Mouse (Mus musculus) cerebellum, postnatal 10 days (tissue): Measurements from ENCODE around the gene Eva1b.
"Not testable (repeated sequence)": the region's sequence is repeated elsewhere in the genome, so short reads cannot be mapped to it uniquely, and the experiment has no call there.

Experiments used
- DNase-seq, 2 experiments: peaks; one replicate each; pipeline ENCODE4 v3.0.0; 2021; ENCODE audit warnings: mixed read lengths in 2 of 2

Gene Eva1b

DNA sequence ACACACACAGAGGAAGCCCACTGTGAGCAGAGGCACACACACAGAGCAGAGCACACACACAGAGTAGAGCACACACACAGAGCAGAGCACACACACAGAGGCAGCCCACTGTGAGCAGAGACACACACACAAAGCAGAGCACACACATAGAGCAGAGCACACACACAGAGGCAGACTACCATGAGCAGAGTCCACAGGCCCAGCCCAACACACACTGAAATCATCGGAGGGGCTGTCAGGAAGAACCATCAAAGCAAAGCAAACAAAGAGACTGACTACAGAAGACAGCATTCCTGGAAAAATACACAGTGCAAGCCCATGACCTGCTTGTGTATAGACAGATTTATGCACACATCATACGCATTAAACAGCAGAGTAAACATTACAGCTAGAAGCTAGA lies 8.3 kb downstream of the Eva1b start:
- no peak for DNase-seq

- DNase-seq, result peak; percentile 45 to 51
Measured at GRCm38 (mm10) chr4:126156617-126157016, 9.1 kb downstream of the Eva1b start.

- no peak for DNase-seq
Measured at GRCm38 (mm10) chr4:126157562-126157961, 10.0 kb downstream of the Eva1b start.

DNA sequence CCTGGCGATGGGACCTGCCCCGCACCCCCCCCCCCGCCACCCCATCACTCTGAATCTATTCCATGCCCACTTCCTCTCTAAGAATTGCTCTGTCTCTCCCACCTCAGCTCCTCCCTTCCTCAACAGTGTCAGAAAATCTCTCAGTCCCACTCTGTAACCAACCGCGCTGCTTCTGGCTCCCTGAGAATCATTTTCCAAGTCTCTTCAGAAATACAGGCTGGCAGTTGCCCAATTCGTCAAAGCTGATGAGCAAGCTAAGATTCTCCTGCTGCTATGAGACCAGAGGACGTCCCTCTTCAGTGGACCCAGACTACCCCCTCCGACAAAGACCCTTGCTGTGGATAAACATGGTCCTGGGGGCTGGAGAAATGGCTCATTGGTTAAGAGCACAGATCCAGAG lies 11.9 kb downstream of the Eva1b start:
- DNase-seq, result peak; percentile 40 to 46

DNA sequence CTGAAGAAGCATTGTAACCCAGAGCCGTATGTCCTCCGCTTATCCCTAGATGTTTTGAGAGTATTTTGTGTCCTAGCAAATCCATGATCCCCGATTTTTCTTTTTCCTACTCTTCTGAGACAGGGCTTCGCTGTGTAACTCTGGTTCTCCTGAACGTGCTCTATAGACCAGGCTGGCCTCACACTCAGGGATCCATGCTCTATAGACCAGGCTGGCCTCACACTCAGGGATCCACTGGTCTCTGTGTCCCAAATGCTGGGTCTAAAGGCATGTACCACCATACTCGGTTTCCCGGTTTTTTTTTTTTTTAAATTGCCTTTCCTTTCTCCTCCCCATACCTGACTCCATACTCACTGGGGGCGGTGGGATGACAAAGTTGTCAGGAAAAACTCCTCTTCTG lies 13.4 kb downstream of the Eva1b start:
- DNase-seq, result no peak

DNA sequence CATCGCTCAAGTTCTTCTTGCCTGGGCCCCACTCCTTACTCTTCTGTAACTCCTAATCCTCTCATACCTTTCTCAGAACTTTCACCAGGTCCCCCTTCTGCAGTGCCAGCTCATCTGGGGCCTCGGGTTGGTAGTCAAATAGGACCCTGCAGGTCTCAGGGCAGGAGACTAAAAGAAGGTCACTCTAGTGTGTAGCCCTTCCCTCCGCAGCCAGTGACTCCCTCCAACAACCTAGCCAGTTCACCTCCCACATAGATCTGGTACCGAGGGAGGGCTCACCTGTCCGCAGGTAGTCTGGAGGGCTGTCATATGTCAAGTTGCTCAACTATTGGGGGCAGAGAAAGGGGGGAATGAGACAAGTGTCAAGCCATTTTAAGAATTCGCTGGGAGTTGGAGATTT lies 13.9 kb downstream of the Eva1b start:
- no peak for DNase-seq

GRCm38 (mm10) chr4:126161986-126162385 lies 14.4 kb downstream of the Eva1b start:
- peak in 1 of 2 experiments; percentile 34 for DNase-seq

DNA sequence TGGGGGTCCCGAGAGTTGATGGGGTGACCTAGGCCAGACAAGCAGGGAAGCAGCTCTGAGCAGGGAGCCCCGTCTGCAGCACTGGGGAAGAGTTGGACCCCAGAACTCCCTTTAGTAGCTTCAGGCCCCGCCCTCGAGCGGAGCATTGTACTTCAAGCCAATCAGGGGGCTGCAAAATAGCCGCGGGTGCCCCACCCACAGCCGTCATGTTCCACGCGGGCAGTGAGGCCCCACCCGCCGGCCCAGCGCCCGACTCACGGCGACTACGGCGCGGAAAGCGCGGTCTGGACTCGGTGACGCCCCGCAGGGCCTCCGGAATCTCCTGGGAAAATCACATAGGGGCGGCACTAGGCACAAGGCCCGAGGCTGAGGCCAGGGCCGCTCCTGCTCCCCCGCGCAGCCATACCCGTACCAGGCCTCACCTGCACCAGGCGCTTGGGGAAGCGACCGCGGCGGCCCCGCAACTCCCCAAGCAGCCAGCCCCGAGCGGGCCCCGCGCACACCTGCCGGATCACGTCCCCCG lies 15.1 kb downstream of the Eva1b start:
- peak; percentile 87 to 90 for DNase-seq

GRCm38 (mm10) chr4:126163067-126163659 lies 15.6 kb downstream of the Eva1b start, which contains the start of gene Sh3d21:
Sh3d21 (minus strand) TSS chr4:126163491.
- no peak for DNase-seq

DNA sequence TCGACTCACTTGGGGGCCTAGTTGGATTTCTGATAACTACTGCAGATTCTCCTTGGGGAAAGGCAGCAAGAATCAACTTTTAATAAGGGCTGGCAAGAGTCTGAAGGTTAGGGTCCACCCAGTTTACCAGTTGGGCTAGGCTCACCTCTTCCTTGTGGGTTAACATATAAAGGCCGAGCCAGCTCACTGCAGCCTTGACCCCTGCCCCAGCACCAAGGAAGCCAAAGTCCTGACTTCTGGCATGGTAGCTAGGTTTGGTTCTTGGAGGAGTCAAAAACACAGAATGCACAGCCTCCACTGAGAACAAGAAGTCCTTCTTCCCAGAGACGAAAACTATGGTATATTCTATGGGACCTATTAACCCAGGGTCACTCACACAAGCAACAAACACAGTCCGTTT lies 16.1 kb downstream of the Eva1b start:
- DNase-seq, result no peak

DNA sequence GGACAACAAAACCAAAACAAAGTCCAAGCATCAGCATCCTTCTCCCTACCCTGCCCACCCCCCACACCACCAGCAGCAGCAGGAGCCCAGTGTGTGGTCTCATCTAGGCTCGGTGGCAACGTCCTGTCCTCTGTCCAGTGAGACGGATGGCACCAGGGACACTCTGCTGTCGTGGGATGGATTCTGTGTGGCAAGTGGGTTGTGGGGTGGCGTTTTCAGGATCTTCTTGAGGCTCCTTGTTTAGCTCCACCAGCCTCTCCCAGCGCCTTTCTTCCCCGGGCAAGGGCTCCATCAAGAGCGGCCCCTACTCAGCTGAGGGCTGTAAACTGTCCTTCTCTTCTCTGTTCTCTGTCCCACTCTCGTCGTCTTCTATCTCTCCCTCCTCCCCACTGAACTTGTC lies 17.5 kb downstream of the Eva1b start:
- not testable (repeated sequence) for DNase-seq

- DNase-seq, result no peak
Measured at GRCm38 (mm10) chr4:126166084-126166483, 18.5 kb downstream of the Eva1b start.

DNA sequence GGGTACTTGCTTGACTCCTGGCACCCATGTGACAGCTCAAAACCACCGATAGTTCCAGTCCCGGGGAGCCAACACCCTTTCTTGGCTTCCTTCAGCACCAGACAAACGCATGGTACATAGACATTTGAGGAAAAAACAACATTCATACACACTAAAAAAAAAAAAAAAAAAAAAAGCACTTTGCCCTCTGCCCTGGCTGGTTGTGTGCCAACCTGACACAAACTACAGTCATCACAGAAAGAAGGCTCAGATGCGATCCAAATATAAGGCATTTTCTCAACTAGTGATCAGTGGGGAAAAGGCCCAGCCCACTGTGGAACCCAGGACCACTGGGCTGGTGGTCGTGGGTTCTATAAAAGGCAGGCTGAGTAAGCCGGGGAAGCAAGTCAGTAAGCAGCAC lies 21.3 kb downstream of the Eva1b start:
- DNase-seq, result no peak

GRCm38 (mm10) chr4:126170737-126171136 lies 23.2 kb downstream of the Eva1b start:
- DNase-seq, result not testable (repeated sequence)

DNA sequence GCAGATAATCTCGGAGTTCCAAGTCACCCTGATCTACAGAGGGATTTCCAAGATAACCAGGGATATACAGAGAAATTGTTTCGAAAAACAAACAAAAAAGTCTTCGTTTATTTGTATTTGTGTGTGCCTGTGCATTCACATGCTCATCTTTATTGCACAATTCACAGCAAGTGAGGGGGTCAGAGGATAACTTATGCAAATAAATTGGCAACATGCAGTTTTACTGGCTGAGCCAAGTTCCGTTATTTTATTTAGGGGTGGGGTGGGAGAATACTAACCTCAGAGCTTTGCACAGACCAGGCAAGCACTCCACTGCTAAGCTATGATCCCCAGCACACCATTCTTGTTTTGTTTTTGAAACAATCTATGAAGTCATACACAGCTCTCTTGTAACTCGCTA lies 26.3 kb downstream of the Eva1b start:
- DNase-seq, result no peak

- DNase-seq, result not testable (repeated sequence)
Measured at GRCm38 (mm10) chr4:126175980-126176379, 28.4 kb downstream of the Eva1b start.

DNA sequence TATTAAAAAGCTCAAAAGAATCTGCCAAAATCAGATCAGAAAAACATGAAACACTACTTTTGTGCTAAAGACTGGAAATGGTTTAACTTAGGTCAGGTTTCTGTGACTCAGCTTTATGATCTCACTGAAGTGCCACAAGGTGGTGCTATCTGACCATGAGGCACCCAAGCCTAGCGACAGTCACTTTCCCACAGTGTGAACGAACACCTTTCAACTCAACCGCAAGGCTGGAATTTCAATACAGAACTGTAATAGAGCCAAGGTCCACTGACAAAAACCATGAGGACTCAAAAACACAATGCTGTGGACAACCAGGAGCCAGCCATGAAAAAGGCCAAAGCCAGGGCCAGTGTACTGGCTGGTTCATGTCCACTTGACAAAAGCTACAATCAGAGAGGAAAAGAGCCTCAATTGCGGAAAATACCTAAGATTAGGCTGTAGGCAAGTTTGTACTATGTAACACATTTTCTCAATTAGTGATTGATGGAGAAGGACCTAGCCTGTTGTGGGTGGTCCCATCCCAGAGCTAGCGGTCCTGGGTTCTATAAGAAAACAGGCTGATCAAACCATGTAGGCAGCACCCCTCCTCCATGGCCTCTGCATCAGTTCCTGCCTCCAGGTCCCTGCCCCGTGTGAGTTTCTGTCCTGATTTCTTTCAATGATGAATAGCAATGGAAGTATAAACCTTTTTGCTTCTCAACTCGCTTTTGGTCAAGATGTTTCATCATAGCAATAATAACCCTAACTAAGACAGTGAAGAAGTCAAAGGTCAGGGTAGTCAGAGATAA lies 33.8 kb downstream of the Eva1b start:
- peak; percentile 68 to 72 for DNase-seq

DNA sequence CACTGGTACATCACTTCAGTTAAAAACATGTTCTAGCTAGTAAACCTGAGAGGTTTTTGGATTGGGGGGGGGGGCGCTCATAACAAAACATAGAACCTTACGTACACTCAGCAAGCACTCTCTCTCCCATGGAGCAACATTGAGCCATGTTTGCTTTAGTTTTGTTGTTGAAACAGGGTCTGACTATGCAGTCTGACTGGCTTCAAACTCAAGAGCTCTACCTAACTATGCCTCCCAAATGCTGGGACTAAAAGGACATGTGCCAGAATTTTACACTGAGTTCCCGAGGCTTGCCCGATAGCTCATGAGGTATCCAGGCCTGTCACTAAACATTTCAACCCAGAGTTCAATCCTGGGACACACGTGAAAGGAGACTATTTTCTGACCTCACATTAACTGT lies 35.5 kb downstream of the Eva1b start:
- DNase-seq, result no peak

DNA sequence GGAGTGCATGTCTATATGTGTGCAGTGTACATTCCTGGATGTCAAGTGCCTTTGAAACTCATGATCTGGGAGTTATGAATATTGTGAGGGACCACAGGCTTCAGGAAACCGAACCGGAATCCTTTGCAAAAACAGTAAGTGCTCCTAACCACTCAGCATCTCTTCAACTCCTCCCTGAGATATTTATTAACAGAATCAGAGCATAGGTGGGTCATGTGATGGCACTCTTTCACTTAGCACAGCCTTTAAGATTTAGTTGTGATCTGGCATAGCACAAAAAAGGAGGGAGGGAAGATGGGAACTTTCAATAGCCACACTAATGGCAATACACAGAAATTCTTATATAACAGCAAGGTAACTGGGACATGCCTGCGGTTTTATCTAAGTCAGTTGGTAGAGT lies 39.6 kb downstream of the Eva1b start:
- no peak for DNase-seq

GRCm38 (mm10) chr4:126190636-126191035 lies 43.1 kb downstream of the Eva1b start:
- no peak for DNase-seq

DNA sequence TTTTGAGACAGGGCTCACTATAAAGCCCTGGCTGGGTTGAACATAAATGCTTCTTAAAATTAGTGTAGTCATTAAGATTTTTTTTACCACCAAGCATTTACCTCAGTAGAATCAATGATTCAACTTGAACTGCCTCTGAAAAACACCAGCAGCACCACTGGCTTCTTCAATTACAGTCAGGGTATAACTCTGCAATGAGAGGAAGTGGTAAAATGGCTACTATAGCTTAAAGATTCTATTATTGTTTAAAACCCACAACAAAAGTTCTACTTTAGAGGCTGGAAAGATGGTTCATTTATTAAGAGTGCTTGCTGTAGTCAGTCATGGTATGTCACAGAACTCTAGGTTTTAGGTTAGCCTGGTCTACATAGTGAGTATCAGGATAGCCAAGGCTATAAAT lies 46.7 kb downstream of the Eva1b start:
- no peak for DNase-seq

- DNase-seq, result no peak
Measured at GRCm38 (mm10) chr4:126194916-126195315, 47.4 kb downstream of the Eva1b start.

DNA sequence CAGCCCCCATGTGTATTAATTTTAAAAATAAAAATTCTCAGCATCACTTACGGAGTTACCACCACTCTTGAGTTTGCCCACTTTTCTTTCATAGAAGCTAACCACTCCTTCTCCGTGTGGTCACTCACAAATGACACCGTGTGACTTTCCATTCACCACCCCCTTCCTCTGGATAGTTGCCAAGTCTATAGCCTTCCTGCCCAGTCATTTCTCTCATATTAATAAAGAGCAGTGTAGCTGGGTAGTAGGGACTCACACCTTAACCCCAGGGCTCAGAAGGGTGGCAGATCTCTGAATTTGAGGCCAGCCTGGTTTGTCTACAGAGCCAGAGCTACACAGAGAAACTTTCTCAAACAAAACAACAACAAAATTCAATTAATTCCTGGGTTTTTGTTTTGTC lies 49.9 kb downstream of the Eva1b start:
- DNase-seq, result peak in 1 of 2 experiments; percentile 24
